Mouse (Mus musculus) hindbrain, postnatal 0 days (tissue): ENCODE results near the gene Pramel7. TPM values are rescaled to one million over a fixed set of nuclear protein-coding genes. Genes with fewer than 3 reads are reported as not detected.

Experiments used
- ATAC-seq: fragments of 200-750 bp; cut with Nextera tagmentation; 2 replicates; pipeline ENCODE4 v1.8.0; 2017; ENCODE audit warnings: mild to moderate bottlenecking, moderate TSS enrichment, moderate library complexity
- DNase-seq: peaks from one replicate; pipeline ENCODE4 v3.0.0-alpha.2; 2015; ENCODE audit warnings: low spot score
- H3K27ac ChIP-seq: fragments of 300-500 bp; sonication (generic); 2 replicates; pipeline ENCODE4 v1.5.1; 2014; ENCODE audit warnings: mild to moderate bottlenecking
- H3K27me3 ChIP-seq: fragments of 300-500 bp; sonication (generic); 2 replicates; pipeline ENCODE4 v1.6.1; 2014; ENCODE audit warnings: low read length, mixed read lengths; ENCODE audit not compliant: insufficient read depth
- H3K36me3 ChIP-seq: fragments of 300-500 bp; sonication (generic); 2 replicates; pipeline ENCODE4 v1.6.1; 2014; ENCODE audit warnings: low read length, mixed read lengths; ENCODE audit not compliant: insufficient read depth
- H3K4me1 ChIP-seq: fragments of 300-500 bp; sonication (generic); 2 replicates; pipeline ENCODE4 v1.6.1; 2014; ENCODE audit warnings: antibody characterized with exemption, low read length, mixed read lengths; ENCODE audit not compliant: insufficient read depth
- H3K4me2 ChIP-seq: fragments of 300-500 bp; sonication (generic); 2 replicates; pipeline ENCODE4 v1.6.1; 2014; ENCODE audit warnings: low read depth, mild to moderate bottlenecking, low read length, moderate library complexity, mixed read lengths
- H3K4me3 ChIP-seq: fragments of 300-500 bp; sonication (generic); 2 replicates; pipeline ENCODE4 v1.5.1; 2014; ENCODE audit warnings: low read length
- H3K9ac ChIP-seq: fragments of 300-500 bp; sonication (generic); replicated peaks from 2 replicates; pipeline ENCODE4 v1.6.1; 2014; ENCODE audit warnings: mild to moderate bottlenecking, low read length, moderate library complexity, mixed read lengths
- H3K9me3 ChIP-seq: fragments of 300-500 bp; sonication (generic); 2 replicates; pipeline ENCODE4 v1.6.1; 2016; ENCODE audit warnings: low read length, mixed read lengths
- CTCF ChIP-seq: IDR thresholded peaks from 2 replicates; pipeline ENCODE4 v1.5.1; 2016; ENCODE audit warnings: antibody characterized with exemption, control low read depth, low read depth
- WGBS: fragments of 180-500 bp; shearing (Covaris S2); extraction: QIAGEN DNeasy Blood & Tissue Kit; methylation state at CpG from one replicate; pipeline ENCODE4 v1.1.7; 2014; 5-methylcytosine and 5-hydroxymethylcytosine counted together
- polyA plus RNA-seq: library from polyadenylated mRNA; unstranded; fragments of >200 nt; fragmentation: Nextera tagmentation; extraction: Ambion mirVana; gene quantifications from 2 replicates; pipeline ENCODE4 v1.2.1, GENCODE M21; 2015
- total RNA-seq: library from RNA; depleted of rRNA; stranded (reverse); fragments of >200 nt; gene quantifications from 2 replicates; pipeline ENCODE4 v1.2.3, GENCODE M21; 2014

The Pramel7 gene
- total and polyA plus RNA-seq, 2 experiments from 2014 or later = not detected

- no peaks in the 10 kb centered on the region for H3K9me3 ChIP-seq
- H3K4me2 ChIP-seq = no peak overlapping the region
- 87% methylated on average over 7 of the region's 8 CpGs for WGBS
- no peak for TF ChIP-seq CTCF
- no peak overlapping the region for H3K27ac ChIP-seq
- H3K27me3 ChIP-seq = no peaks in the 10 kb centered on the region
- no peak for DNase-seq
- no peak overlapping the region for H3K4me3 ChIP-seq
- no peaks in the 10 kb centered on the region for H3K36me3 ChIP-seq
- H3K9ac ChIP-seq = no peak overlapping the region
- H3K4me1 ChIP-seq = no peaks in the 10 kb centered on the region
- no peak for ATAC-seq
Measured at GRCm38 (mm10) chr2:87515457-87516060, 18.7 kb upstream of the Pramel7 start.

DNA sequence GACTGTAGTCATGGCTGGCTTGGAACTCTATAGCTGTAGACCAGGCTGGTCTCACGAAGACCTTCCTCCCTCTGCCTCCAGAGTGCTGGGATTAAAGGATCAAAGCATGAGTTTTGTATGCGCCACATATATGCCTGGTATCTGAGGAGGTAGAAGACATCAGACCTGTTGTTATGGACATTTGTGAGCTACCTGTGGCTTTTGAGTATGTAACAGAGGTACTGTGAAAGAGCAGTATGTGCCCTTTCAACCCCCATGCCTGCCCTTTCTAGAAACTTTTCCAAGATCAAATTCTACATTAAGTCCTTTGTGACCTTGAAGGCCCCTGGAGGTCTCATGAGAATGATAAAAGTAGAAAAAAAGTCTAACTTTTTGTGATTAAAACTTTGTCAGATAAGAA is 18.2 kb upstream of the Pramel7 start:
- Histone ChIP-seq H3K27me3 (no peaks in the 10 kb centered on the region), H3K4me1 (no peaks in the 10 kb centered on the region), H3K9ac (no peak overlapping the region), H3K4me2 (no peak overlapping the region), H3K36me3 (no peaks in the 10 kb centered on the region), H3K27ac (no peak overlapping the region), H3K9me3 (no peaks in the 10 kb centered on the region), H3K4me3 (no peak overlapping the region)
- no peak for TF ChIP-seq CTCF
- ATAC-seq = no peak
- 89% methylated on average over 2 of the region's 2 CpGs for WGBS
- DNase-seq = no peak

GRCm38 (mm10) chr2:87506265-87506664 is 9.4 kb upstream of the Pramel7 start, which contains the start of gene Pramel6:
Pramel6 (plus strand) TSS chr2:87506565.
- no peak for TF ChIP-seq CTCF
- Histone ChIP-seq H3K27me3 (no peaks in the 10 kb centered on the region), H3K4me3 (no peak within 1 kb of the TSS), H3K27ac (no peak within 1 kb of the TSS), H3K9me3 (no peaks in the 10 kb centered on the region), H3K4me2 (no peak within 1 kb of the TSS), H3K9ac (no peak within 1 kb of the TSS), H3K4me1 (no peaks in the 10 kb centered on the region), H3K36me3 (no peaks in the 10 kb centered on the region)
- DNase-seq = no peak
- WGBS = 90% methylated on average over 6 of the region's 6 CpGs
- no peak for ATAC-seq

GRCm38 (mm10) chr2:87482276-87482675 is 14.6 kb downstream of the Pramel7 start:
- H3K27me3 ChIP-seq = no peaks in the 10 kb centered on the region
- H3K9me3 ChIP-seq = no peaks in the 10 kb centered on the region
- no peak for TF ChIP-seq CTCF
- no peak overlapping the region for H3K4me2 ChIP-seq
- H3K36me3 ChIP-seq = no peaks in the 10 kb centered on the region
- no peak for ATAC-seq
- no peak for DNase-seq
- no peak overlapping the region for H3K27ac ChIP-seq
- no peak overlapping the region for H3K4me3 ChIP-seq
- no peak overlapping the region for H3K9ac ChIP-seq
- 79% methylated on average over 2 of the region's 2 CpGs for WGBS
- H3K4me1 ChIP-seq = no peaks in the 10 kb centered on the region

GRCm38 (mm10) chr2:87481158-87481557 is 15.7 kb downstream of the Pramel7 start:
- no peak overlapping the region for H3K9ac ChIP-seq
- WGBS = 89% methylated on average over 4 of the region's 4 CpGs
- H3K4me3 ChIP-seq = no peak overlapping the region
- no peak overlapping the region for H3K4me2 ChIP-seq
- TF ChIP-seq CTCF = no peak
- DNase-seq = no peak
- H3K4me1 ChIP-seq = no peaks in the 10 kb centered on the region
- no peaks in the 10 kb centered on the region for H3K36me3 ChIP-seq
- no peaks in the 10 kb centered on the region for H3K9me3 ChIP-seq
- H3K27ac ChIP-seq = no peak overlapping the region
- no peaks in the 10 kb centered on the region for H3K27me3 ChIP-seq
- ATAC-seq = no peak

GRCm38 (mm10) chr2:87480207-87480606 is 16.7 kb downstream of the Pramel7 start:
- 0 out of 2 replicates have a peak, but pooled peaks have one; percentile 23 for TF ChIP-seq CTCF
- no peak overlapping the region for H3K4me3 ChIP-seq
- no peak overlapping the region for H3K4me2 ChIP-seq
- no peaks in the 10 kb centered on the region for H3K27me3 ChIP-seq
- H3K9ac ChIP-seq = no peak overlapping the region
- H3K4me1 ChIP-seq = no peaks in the 10 kb centered on the region
- ATAC-seq (no peak), DNase-seq (peak; percentile 4)
- H3K36me3 ChIP-seq = no peaks in the 10 kb centered on the region
- no peaks in the 10 kb centered on the region for H3K9me3 ChIP-seq
- no peak overlapping the region for H3K27ac ChIP-seq

DNA sequence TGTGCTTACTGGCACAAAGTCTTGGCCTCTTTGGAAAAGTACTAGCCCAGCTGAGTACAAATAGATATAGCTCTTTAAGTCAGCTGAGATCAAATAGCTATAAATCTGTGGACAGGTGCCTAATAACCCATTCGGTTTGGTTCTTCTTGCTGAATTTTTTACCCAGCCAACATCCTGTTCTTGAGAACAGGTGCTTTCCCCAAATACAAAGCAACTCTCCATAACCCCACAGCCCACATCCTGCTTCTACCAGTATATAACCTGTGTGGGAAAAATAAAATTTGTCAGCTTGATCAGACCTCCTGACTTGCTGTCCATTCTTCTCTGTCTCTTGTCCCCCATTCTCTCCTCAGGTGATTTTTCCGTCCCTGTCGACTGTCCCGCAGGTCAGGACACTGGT is 35.1 kb downstream of the Pramel7 start:
- H3K36me3 ChIP-seq = no peaks in the 10 kb centered on the region
- no peak for DNase-seq
- H3K9me3 ChIP-seq = no peaks in the 10 kb centered on the region
- H3K4me3 ChIP-seq = no peak overlapping the region
- H3K27me3 ChIP-seq = no peaks in the 10 kb centered on the region
- TF ChIP-seq CTCF = no peak
- no peak overlapping the region for H3K27ac ChIP-seq
- WGBS = 92% methylated on average over 4 of the region's 4 CpGs
- H3K4me2 ChIP-seq = no peak overlapping the region
- ATAC-seq = no peak
- H3K4me1 ChIP-seq = no peaks in the 10 kb centered on the region
- no peak overlapping the region for H3K9ac ChIP-seq
